Mouse (Mus musculus) small intestine, adult 2 months (tissue): ENCODE measurements at regions not wholly inside any gene's neighbourhood (a gene's known extent, or its start where the extent isn't known, plus 50 kb on each side); places are given as distances from the start of the nearest gene placed in this dataset.

Source experiments
- H3K27ac ChIP-seq: fragments of 200-500 bp; 2 replicates; pipeline ENCODE4 v1.5.1; 2012; ENCODE audit warnings: low read depth, low read length, control low read depth, inconsistent platforms; ENCODE audit not compliant: insufficient read depth
- H3K27me3 ChIP-seq: fragments of 200-500 bp; 2 replicates; pipeline ENCODE4 v1.6.1; 2012; ENCODE audit warnings: mild to moderate bottlenecking, moderate library complexity, low read length, inconsistent platforms; ENCODE audit not compliant: control insufficient read depth, insufficient read depth
- H3K36me3 ChIP-seq: fragments of 200-500 bp; 2 replicates; pipeline ENCODE4 v1.6.1; 2012; ENCODE audit warnings: mild to moderate bottlenecking, low read length, control low read depth, inconsistent platforms; ENCODE audit not compliant: control insufficient read depth, insufficient read depth
- H3K4me1 ChIP-seq: fragments of 200-500 bp; 2 replicates; pipeline ENCODE4 v1.6.1; 2012; ENCODE audit warnings: low read length, inconsistent platforms, mixed read lengths; ENCODE audit not compliant: control insufficient read depth, insufficient read depth, insufficient read length
- H3K4me3 ChIP-seq: fragments of 200-500 bp; 2 replicates; pipeline ENCODE4 v1.5.1; 2012; ENCODE audit warnings: low read depth, mild to moderate bottlenecking, control low read depth, inconsistent platforms, low read length, moderate library complexity
- CTCF ChIP-seq: fragments of 200-500 bp; IDR thresholded peaks from 2 replicates; pipeline ENCODE4 v1.5.1; 2012; ENCODE audit warnings: low read depth, mild to moderate bottlenecking, control low read depth, inconsistent platforms, low read length, moderate library complexity, mixed read lengths; ENCODE audit not compliant: insufficient replicate concordance, insufficient read length; ENCODE audit errors: extremely low read depth
- POLR2A ChIP-seq: fragments of 200-500 bp; IDR thresholded peaks from 2 replicates; pipeline ENCODE4 v1.6.1; 2012; ENCODE audit warnings: low read depth, mild to moderate bottlenecking, control low read depth, inconsistent platforms, low read length, moderate library complexity
- WGBS: fragments of 180-500 bp; shearing (Covaris S2); methylation state at CpG from one replicate; pipeline ENCODE4 v1.1.7; 2018; 5-methylcytosine and 5-hydroxymethylcytosine counted together

DNA sequence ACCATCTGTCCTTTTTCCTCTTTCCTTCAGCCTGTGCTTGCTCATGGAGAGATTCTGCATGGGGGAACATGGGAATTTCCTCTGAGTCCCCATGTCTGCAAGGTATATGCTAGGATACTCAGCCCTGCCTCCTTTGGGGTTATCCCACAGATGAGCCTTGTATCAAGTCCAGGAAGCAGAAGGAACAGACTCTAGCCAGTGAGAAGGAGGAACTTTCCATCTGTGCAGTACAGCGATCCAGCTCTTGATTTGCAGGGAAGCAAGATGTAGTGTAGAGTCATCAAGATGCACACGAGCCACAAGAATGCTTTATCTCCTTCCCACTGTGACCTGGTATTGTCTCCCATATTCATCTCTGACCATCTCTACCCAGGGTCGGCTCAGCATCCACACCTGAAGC lies 84.5 kb downstream of the Gadd45g start:
- H3K27ac ChIP-seq: no peak overlapping the region
- no peak overlapping the region for H3K4me3 ChIP-seq
- no peaks in the 10 kb centered on the region for H3K36me3 ChIP-seq
- 78% methylated on average over 3 of the region's 3 CpGs for WGBS
- TF ChIP-seq CTCF (no peak), POLR2A (no peak)
- H3K27me3 ChIP-seq: no peaks in the 10 kb centered on the region
- no peaks in the 10 kb centered on the region for H3K4me1 ChIP-seq

DNA sequence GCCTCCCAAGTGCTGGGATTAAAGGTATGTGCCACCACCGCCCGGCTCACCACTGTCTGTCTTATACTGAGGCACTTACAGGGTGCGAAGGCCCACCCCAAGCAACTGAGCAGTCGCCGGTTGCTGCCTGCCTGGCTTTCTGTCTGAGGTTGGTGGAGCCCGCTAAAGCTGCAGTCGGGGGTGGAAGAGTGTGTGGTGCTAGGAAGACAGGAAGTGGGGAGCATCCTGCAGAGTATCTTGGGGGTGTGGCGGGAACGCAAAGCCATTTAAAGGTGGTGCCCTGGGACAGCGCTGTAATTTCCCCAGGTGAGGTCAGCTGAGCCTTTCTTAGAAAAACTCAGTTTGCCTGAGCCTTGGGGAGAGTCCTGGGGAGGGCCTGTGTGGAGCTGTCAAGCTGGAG lies 89.3 kb downstream of the Gadd45g start:
- Histone ChIP-seq H3K4me3 (no peak overlapping the region), H3K36me3 (no peaks in the 10 kb centered on the region), H3K27me3 (no peaks in the 10 kb centered on the region), H3K4me1 (no peaks in the 10 kb centered on the region), H3K27ac (no peak overlapping the region)
- TF ChIP-seq POLR2A: no peak
- no peak for TF ChIP-seq CTCF
- WGBS: 97% methylated on average over 10 of the region's 10 CpGs

DNA sequence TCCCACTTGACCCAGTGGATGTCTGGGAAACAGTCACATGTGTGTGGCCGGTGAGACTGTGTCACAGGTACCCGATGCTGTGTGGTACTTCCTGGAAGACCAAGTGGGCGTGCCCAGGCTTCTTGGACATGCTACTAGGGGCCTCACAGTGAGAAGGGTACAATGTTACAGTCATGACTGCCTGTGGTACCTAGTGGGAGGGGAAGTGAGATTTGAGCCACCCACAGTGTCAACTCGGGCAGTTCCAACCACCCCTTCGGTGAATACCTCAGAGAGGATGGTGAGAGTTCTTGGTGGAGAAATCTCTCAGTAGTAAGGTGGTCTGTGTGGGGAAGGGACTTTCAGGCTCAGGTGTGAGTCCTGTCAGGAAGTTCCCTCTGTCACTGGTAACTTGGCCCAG lies 90.0 kb downstream of the Gadd45g start:
- Histone ChIP-seq H3K27me3 (no peaks in the 10 kb centered on the region), H3K4me3 (no peak overlapping the region), H3K27ac (no peak overlapping the region), H3K4me1 (no peaks in the 10 kb centered on the region), H3K36me3 (no peaks in the 10 kb centered on the region)
- TF ChIP-seq POLR2A (no peak), CTCF (no peak)
- WGBS: 80% methylated on average over 5 of the region's 5 CpGs

DNA sequence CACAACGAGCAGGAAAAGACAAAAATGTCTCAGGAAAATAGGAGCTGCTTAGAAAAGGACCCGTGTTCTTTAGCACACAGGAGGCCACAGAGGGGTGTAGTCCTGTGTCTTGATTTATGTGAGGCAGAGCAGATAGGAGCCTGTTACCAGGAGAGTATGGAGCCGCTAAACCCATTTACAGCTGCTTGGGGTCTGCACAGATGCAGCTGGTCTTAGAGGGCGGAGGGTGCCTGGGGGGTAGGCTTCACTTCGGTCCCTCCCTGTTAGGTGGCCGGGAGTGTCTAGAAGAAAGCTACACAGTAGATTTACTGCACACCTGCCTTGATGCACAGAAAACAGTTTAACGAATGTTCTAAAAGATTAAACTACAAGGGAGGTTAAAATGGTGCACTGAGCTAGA lies 91.4 kb downstream of the Gadd45g start:
- Histone ChIP-seq H3K4me1 (no peaks in the 10 kb centered on the region), H3K27me3 (no peaks in the 10 kb centered on the region), H3K4me3 (no peak overlapping the region), H3K27ac (no peak overlapping the region), H3K36me3 (no peaks in the 10 kb centered on the region)
- 45% methylated on average over 7 of the region's 7 CpGs for WGBS
- TF ChIP-seq CTCF (no peak), POLR2A (no peak)

DNA sequence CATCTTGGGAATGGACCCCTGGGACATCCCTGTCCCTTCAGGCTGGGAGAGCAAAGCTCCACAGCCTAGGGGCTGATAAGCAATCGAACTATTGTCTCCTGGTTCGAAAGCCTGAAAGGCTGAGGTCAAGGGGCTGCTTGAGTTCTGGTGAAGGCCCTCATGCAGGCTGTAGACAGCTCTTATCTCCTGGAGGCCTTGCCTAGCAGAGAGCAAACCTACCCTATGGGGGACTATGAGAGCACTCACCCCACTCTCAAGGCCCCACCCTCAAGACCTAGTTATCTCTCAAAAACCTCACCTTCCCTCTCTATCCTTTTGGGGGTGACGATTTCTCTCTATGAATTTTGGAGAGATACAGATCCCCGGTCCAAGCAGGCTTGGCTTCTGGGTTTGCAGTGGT lies 92.8 kb downstream of the Gadd45g start:
- H3K27ac ChIP-seq: no peak overlapping the region
- TF ChIP-seq CTCF (no peak), POLR2A (no peak)
- no peaks in the 10 kb centered on the region for H3K36me3 ChIP-seq
- H3K4me1 ChIP-seq: no peaks in the 10 kb centered on the region
- no peak overlapping the region for H3K4me3 ChIP-seq
- H3K27me3 ChIP-seq: no peaks in the 10 kb centered on the region
- 88% methylated on average over 4 of the region's 4 CpGs for whole genome bisulfite sequencing

DNA sequence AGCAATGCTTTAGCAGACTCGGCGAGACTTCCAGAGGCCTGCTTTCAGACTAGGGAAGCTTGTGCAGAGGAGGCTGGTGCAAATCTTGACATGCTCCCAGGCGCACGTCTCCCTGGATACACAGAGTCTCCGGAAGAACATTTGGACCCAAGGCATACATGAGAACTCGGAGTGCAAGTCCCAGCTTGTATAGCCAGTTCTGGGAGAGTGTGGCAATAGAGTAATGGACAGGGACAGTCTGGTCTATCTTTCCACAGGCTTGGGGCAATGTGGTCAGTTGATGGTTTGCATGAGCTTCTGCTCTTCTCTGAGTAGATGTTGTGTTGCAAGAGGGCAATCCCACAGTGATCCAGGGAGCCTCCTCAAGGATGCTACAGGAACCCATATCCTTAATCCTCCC lies 93.2 kb downstream of the Gadd45g start:
- no peak for TF ChIP-seq POLR2A
- TF ChIP-seq CTCF: no peak
- no peaks in the 10 kb centered on the region for H3K36me3 ChIP-seq
- H3K4me1 ChIP-seq: no peaks in the 10 kb centered on the region

DNA sequence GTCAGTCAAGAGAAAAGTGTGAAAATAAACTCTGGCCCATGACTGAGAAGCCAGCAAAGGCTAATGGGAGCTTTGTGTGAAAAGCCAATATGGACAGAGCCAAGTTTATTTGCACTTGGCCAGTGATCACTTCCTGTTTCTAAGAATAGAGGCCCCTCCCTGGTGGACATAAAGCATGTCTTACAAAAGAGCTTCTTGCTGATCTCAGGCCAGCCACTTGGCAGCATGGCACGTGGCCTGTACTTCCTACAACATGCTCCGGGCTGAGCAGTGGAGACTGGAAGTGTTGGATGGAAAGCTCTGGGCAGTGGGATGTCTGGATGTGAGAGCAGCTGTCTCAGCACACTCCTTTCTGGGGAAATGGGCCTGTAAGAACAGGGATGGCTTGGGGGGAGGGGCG lies 99.7 kb downstream of the Gadd45g start:
- Histone ChIP-seq H3K36me3 (no peaks in the 10 kb centered on the region), H3K27ac (peak overlapping the region; percentile 7; the same call in 1 of the 2 replicates), H3K4me1 (peaks cover 10% of the 10 kb centered on the region), H3K4me3 (no peak overlapping the region), H3K27me3 (no peaks in the 10 kb centered on the region)
- no peak for TF ChIP-seq CTCF
- TF ChIP-seq POLR2A: no peak
- 42% methylated on average over 3 of the region's 3 CpGs for WGBS

More for the DNA sequence above, 93.2 kb downstream of the Gadd45g start:
- H3K4me3 ChIP-seq: no peak overlapping the region
- WGBS: 94% methylated on average over 6 of the region's 6 CpGs
- H3K27me3 ChIP-seq: no peaks in the 10 kb centered on the region
- H3K27ac ChIP-seq: no peak overlapping the region

DNA sequence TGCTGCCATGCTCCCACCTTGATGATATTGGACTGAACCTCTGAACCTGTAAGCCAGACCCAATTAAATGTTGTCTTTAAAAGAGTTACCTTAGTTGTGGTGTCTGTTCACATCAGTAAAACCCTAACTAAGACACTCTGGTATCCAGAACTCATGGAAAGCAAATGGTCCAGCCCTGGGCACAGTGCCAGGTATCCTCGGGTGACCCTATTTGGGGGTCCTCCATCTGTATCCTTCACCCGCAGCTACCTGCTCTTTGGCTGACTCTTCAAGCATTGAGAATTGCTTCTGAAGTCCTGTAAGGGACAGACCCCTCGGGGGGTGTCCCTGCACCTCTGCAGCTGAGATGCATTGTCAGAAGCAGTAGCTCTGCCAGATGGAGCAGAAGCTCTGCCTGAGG lies 102.4 kb downstream of the Gadd45g start:
- Histone ChIP-seq H3K27me3 (no peaks in the 10 kb centered on the region), H3K27ac (no peak overlapping the region), H3K36me3 (no peaks in the 10 kb centered on the region), H3K4me1 (peaks cover 10% of the 10 kb centered on the region), H3K4me3 (no peak overlapping the region)
- 86% methylated on average over 3 of the region's 3 CpGs for WGBS
- TF ChIP-seq CTCF: no peak
- TF ChIP-seq POLR2A: no peak
